Mouse (Mus musculus) limb, embryonic 11.5 days (tissue): ENCODE data around the gene Gpsm2. TPM values are rescaled to one million over a fixed set of nuclear protein-coding genes. Genes with fewer than 3 reads are reported as not detected.

Experiments used
- ATAC-seq: fragments of 200-750 bp; cut with Nextera tagmentation; 2 replicates; pipeline ENCODE4 v1.8.0; 2017; ENCODE audit warnings: low read depth; ENCODE audit not compliant: insufficient number of reproducible peaks, low FRiP score, low TSS enrichment
- DNase-seq: peaks from one replicate; pipeline ENCODE4 v3.0.0-alpha.2; 2015; ENCODE audit warnings: low spot score
- H3K27ac ChIP-seq: fragments of 300-500 bp; sonication (generic); replicated peaks from 2 replicates; pipeline ENCODE4 v1.5.1; 2014; ENCODE audit warnings: low read depth, mild to moderate bottlenecking, low read length
- H3K27me3 ChIP-seq: fragments of 300-500 bp; sonication (generic); 2 replicates; pipeline ENCODE4 v1.6.1; 2014; ENCODE audit warnings: mild to moderate bottlenecking, low read length, mixed read lengths; ENCODE audit not compliant: control insufficient read depth, insufficient read depth
- H3K36me3 ChIP-seq: fragments of 300-500 bp; sonication (generic); 2 replicates; pipeline ENCODE4 v1.6.1; 2014; ENCODE audit warnings: mild to moderate bottlenecking, low read length, moderate library complexity, mixed read lengths; ENCODE audit not compliant: control insufficient read depth, insufficient read depth
- H3K4me1 ChIP-seq: fragments of 300-500 bp; sonication (generic); 2 replicates; pipeline ENCODE4 v1.6.1; 2014; ENCODE audit warnings: low read length, mixed read lengths; ENCODE audit not compliant: control insufficient read depth, insufficient read depth
- H3K4me2 ChIP-seq: fragments of 300-500 bp; sonication (generic); 2 replicates; pipeline ENCODE4 v1.6.1; 2014; ENCODE audit warnings: low read depth, mild to moderate bottlenecking, moderate library complexity; ENCODE audit not compliant: severe bottlenecking
- H3K4me3 ChIP-seq: fragments of 300-500 bp; sonication (generic); 2 replicates; pipeline ENCODE4 v1.5.1; 2014; ENCODE audit warnings: low read depth, low read length
- H3K9ac ChIP-seq: fragments of 300-500 bp; sonication (generic); 2 replicates; pipeline ENCODE4 v1.6.1; 2014; ENCODE audit warnings: mild to moderate bottlenecking, low read length
- H3K9me3 ChIP-seq: fragments of 300-500 bp; sonication (generic); 2 replicates; pipeline ENCODE4 v1.6.1; 2016; ENCODE audit warnings: low read length; ENCODE audit not compliant: control insufficient read depth
- WGBS: fragments of 180-500 bp; shearing (Covaris S2); extraction: QIAGEN DNeasy Blood & Tissue Kit; methylation state at CpG from one replicate; pipeline ENCODE4 v1.1.7; 2014; 5-methylcytosine and 5-hydroxymethylcytosine counted together
- polyA plus RNA-seq: library from polyadenylated mRNA; unstranded; fragments of >200 nt; fragmentation: Nextera tagmentation; extraction: Ambion mirVana; gene quantifications from 2 replicates; pipeline ENCODE4 v1.2.1, GENCODE M21; 2014

The Gpsm2 gene
- polyA plus RNA-seq, 1 experiment from 2014 or later: 95.4 TPM

- H3K4me2 ChIP-seq: no peak overlapping the region
- 71% methylated on average over 7 of the region's 7 CpGs for WGBS
- no peaks in the 10 kb centered on the region for H3K27me3 ChIP-seq
- H3K4me3 ChIP-seq: no peak overlapping the region
- DNase-seq: no peak
- no peak for ATAC-seq
- H3K9ac ChIP-seq: no peak overlapping the region
- no peaks in the 10 kb centered on the region for H3K36me3 ChIP-seq
- H3K27ac ChIP-seq: no peak overlapping the region
- H3K4me1 ChIP-seq: no peaks in the 10 kb centered on the region
- H3K9me3 ChIP-seq: no peaks in the 10 kb centered on the region
Measured at GRCm38 (mm10) chr3:108762597-108763111, 40.5 kb upstream of the Gpsm2 start.

- Histone ChIP-seq H3K9me3 (no peaks in the 10 kb centered on the region), H3K4me1 (no peaks in the 10 kb centered on the region), H3K27ac (no peak overlapping the region), H3K4me2 (no peak overlapping the region), H3K27me3 (no peaks in the 10 kb centered on the region), H3K4me3 (no peak overlapping the region), H3K9ac (no peak overlapping the region), H3K36me3 (no peaks in the 10 kb centered on the region)
- WGBS: 85% methylated on average over 11 of the region's 11 CpGs
- ATAC-seq (no peak), DNase-seq (no peak)
Measured at GRCm38 (mm10) chr3:108759566-108760420, 37.7 kb upstream of the Gpsm2 start.

- DNase-seq (no peak), ATAC-seq (no peak)
- no peaks in the 10 kb centered on the region for H3K9me3 ChIP-seq
- no peaks in the 10 kb centered on the region for H3K4me1 ChIP-seq
- H3K36me3 ChIP-seq: no peaks in the 10 kb centered on the region
- H3K4me2 ChIP-seq: no peak overlapping the region
- no peak overlapping the region for H3K9ac ChIP-seq
- no peak overlapping the region for H3K4me3 ChIP-seq
- H3K27ac ChIP-seq: no peak overlapping the region
- no peaks in the 10 kb centered on the region for H3K27me3 ChIP-seq
- 65% methylated on average over 9 of the region's 9 CpGs for WGBS
Measured at GRCm38 (mm10) chr3:108757570-108757969, 35.5 kb upstream of the Gpsm2 start.

- DNase-seq (no peak), ATAC-seq (no peak)
- Histone ChIP-seq H3K27me3 (no peaks in the 10 kb centered on the region), H3K4me2 (no peak overlapping the region), H3K36me3 (no peaks in the 10 kb centered on the region), H3K9ac (no peak overlapping the region), H3K27ac (no peak overlapping the region), H3K4me3 (no peak overlapping the region), H3K4me1 (peaks cover 5% of the 10 kb centered on the region; the same call in 1 of the 2 replicates), H3K9me3 (no peaks in the 10 kb centered on the region)
- 71% methylated on average over 1 of the region's 1 CpGs for WGBS
Measured at GRCm38 (mm10) chr3:108756131-108756530, 34.0 kb upstream of the Gpsm2 start.

- Histone ChIP-seq H3K4me1 (peaks cover 5% of the 10 kb centered on the region; the same call in 1 of the 2 replicates), H3K4me3 (no peak overlapping the region), H3K4me2 (no peak overlapping the region), H3K27me3 (no peaks in the 10 kb centered on the region), H3K27ac (no peak overlapping the region), H3K36me3 (no peaks in the 10 kb centered on the region), H3K9me3 (no peaks in the 10 kb centered on the region), H3K9ac (no peak overlapping the region)
- ATAC-seq: no peak
- WGBS: 81% methylated on average over 2 of the region's 2 CpGs
- DNase-seq: no peak
Measured at GRCm38 (mm10) chr3:108755542-108755941, 33.4 kb upstream of the Gpsm2 start.

- Histone ChIP-seq H3K9me3 (no peaks in the 10 kb centered on the region), H3K4me1 (peaks cover 5% of the 10 kb centered on the region; the same call in 1 of the 2 replicates), H3K27me3 (no peaks in the 10 kb centered on the region), H3K4me3 (no peak overlapping the region), H3K4me2 (no peak overlapping the region), H3K9ac (no peak overlapping the region), H3K36me3 (no peaks in the 10 kb centered on the region), H3K27ac (no peak overlapping the region)
- no peak for DNase-seq
- 88% methylated on average over 1 of the region's 1 CpGs for WGBS
- no peak for ATAC-seq
Measured at GRCm38 (mm10) chr3:108754541-108754940, 32.4 kb upstream of the Gpsm2 start.

GRCm38 (mm10) chr3:108751691-108752090 is 29.6 kb upstream of the Gpsm2 start:
- H3K4me3 ChIP-seq: no peak overlapping the region
- 89% methylated on average over 6 of the region's 6 CpGs for WGBS
- H3K4me2 ChIP-seq: no peak overlapping the region
- no peak for DNase-seq
- no peak overlapping the region for H3K27ac ChIP-seq
- H3K36me3 ChIP-seq: no peaks in the 10 kb centered on the region
- peaks cover 5% of the 10 kb centered on the region; the same call in 1 of the 2 replicates for H3K4me1 ChIP-seq
- no peak for ATAC-seq
- H3K9ac ChIP-seq: no peak overlapping the region
- no peaks in the 10 kb centered on the region for H3K27me3 ChIP-seq
- no peaks in the 10 kb centered on the region for H3K9me3 ChIP-seq

- 38% methylated on average over 6 of the region's 6 CpGs for WGBS
- Histone ChIP-seq H3K9me3 (no peaks in the 10 kb centered on the region), H3K4me2 (no peak overlapping the region), H3K4me1 (peaks cover 5% of the 10 kb centered on the region; the same call in 1 of the 2 replicates), H3K9ac (no peak overlapping the region), H3K27me3 (no peaks in the 10 kb centered on the region), H3K4me3 (no peak overlapping the region), H3K27ac (no peak overlapping the region), H3K36me3 (no peaks in the 10 kb centered on the region)
- DNase-seq: no peak
- no peak for ATAC-seq
Measured at GRCm38 (mm10) chr3:108751061-108751460, 29.0 kb upstream of the Gpsm2 start.
